Mouse (Mus musculus) c-Kit-positive CD71-positive TER-119-positive erythroid progenitor cells, embryonic 14.5 days (primary cell): ENCODE data around the gene Stx18.

Experiments
- DNase-seq: peaks from one replicate; pipeline ENCODE4 v3.0.0-alpha.2; 2013; ENCODE audit warnings: low spot score

The Stx18 gene

DNA sequence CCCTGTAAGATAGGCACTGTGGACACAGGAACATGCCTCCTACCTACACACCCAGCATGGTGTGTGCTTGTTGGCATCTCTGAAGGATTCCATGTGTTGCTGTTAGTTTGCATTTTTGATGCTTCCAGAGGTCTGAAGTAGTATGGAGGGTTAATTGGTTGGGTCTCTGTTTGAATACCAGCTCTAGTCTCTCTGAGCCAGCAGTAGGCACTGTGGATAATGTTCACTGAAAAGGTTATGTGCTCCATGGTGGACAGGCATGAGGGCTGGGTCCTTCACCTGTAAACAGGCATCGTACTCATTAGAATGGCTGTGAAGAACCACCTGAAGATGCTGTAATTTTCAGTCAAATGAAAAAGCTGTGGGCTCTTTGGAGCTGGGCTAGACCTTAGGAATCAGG is 41.9 kb downstream of the Stx18 start:
- no peak for DNase-seq

DNA sequence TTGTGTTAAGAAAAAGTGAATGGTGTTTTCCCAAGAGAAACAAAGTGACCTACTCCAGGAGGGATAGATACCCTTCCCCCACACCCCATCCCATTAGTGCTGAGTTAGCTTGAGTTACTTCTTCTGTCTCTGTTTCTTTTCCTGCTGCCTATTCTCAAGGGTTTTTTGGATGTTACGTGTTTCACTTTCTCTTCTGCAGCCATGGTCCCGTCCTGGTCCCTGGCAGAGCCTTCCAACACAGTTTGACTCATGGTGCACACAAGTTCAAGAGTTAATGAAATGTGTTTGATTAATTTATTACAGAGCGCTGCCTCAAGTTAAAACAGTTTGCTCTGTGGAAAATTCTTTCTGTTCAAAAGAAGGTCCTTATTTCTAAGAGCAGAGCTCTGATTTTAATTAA is 44.0 kb downstream of the Stx18 start:
- no peak for DNase-seq

DNA sequence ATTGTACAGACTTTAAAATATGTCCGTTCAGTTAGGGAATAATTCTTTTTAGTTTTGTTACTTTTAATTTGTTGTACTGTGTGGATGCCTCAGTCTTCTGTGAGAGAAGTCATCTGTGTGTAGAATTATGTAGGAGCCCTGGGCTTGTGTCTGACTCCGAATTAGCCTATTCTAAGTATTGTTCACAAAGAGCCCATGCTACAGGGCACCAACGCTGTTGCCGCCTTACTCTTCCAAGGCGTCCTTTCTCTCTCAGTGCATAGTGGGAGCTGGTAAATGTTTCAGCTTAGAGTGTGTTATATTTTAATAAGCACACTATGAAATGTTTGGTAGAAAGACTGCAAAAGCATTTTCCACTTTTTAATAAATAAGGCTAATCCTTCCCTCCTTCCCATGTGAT is 44.8 kb downstream of the Stx18 start:
- no peak for DNase-seq

DNA sequence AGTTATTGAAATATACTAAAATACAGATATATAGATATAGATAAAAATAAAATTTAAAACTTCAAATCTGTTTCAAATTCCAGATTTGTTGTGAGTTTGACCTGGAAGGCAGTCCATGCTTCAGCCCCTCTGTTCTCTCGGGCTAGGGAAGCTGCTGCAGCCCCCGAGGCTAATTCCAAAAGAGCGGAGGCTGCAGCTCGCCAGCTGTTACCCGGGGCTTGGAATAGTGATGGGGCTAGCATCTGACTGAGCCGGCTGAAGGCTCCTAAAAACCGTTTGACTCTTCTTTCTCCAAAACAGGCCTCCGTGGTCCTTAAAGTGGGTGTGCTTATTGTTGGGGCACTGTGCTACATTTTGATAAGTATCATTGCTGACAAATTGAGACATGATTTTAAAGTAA is 46.1 kb downstream of the Stx18 start:
- DNase-seq: no peak

DNA sequence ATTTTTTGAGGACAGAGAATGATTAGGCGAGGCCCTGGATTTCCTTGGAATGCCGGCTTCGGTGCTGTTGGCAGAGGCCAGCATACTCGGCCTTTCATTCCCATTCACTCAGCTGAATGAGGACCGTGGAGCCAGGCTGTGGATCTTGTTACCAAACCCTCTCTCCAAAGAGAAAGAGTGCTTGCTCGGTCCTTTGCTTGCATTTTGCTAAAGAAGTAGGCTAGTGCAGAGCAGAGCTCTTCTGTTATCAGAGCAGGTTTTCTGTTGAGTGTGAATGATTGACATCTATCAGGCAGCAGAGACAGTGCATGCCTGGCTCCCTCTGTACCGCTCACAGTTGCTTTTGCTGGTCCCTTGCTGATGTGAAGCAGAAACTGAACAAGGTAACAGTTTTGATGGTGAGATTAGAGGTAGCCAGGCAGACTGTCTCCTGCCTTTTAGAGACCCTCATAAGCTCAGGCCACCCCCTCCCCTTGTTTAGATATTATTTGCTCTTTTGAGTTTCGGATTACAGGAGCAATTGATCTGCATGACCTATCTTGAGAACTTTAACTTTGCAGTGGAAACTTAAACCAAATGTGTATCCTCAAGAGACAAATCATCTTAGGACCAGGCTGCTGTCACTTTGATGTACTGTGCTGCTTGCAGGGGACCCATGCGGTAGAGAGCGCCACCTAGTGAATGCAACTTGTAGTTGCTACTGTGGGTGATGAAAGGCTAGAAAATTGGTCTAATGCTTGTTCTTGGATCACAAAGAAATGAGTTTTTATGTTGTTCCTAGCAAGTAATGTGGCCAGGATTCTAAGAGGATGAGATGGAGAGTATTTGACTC is 47.2 kb downstream of the Stx18 start:
- peak; percentile 35 for DNase-seq

DNA sequence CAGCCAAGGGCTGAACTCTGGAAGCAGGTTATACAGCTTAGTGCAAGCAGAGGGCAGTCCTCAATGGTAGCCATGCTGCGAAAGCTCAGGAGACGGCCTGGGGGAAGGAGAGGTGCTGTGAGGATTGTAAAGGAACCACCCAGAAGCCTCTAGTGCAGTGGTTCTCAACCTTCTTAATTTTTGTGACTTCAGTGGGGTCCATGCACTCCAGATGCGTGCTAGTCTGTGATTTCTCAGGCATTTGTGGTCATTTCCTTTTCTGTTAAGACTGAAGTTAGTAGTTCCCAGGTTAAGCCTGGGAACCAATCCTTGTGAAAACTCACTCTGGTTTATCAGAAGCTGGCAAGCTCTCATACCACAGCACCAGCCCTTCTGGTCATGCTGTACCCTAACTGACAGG is 51.6 kb downstream of the Stx18 start:
- DNase-seq: no peak

DNA sequence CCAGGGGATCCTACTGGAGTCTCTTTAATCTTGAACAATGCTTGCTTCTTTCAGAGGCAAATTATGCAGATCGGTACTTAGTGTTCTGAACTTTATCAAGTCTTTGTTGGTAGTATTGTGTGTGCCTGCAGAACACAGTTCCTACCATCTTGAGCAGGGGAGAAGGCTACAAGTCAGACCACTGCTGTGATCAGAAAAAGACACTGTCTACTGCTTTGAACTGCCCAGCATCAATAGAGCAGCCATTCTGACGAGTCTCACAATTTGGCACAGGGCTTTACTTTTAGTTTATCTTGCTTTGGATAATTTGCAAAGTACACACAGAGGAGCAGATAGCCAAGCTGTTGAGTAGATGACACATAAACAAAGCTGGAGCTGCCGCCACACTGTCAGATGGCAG is 52.0 kb downstream of the Stx18 start:
- no peak for DNase-seq

DNA sequence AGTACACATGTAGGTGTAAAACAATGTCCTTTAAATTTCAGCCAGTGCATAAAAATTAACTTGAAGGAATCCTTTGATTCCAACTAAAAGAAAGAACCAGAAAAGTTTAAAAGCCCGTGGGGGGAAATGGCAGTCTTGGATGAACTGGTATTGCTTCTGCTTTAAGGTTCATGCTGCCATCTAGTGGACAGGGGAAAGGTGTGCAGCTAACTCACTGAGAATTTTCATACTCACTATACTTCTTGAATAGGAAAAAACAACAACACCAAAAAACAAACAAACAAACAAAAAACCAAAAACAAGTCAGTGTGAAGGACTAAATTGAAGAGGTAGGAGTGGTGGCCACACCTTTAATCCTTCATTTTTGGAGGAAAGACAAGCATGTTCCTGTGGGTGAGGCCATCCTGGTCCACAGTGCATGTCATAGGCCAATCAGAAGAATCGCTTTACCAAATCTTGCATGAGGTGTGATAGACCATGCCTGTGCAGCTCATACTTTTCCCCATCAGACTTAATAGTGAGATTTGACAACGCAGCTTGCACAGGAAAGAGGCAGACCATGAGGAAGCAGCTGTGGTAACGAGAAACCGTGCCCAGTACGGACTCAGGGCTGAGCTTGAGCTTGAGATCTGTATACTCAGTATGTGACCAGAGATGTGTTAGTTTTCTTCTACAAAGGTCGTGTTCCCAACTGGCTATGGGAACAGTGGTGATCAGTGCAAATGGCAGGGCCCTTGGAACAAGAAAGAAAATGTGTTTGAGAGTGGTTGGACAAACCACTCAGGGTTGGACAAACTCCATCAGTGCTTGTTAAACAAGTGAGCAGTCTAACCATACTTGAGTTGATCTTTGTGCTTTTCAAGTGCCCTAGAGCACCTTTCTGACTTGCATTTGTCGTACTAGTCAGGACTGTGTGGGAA is 52.8 kb downstream of the Stx18 start:
- DNase-seq: peak; percentile 39

DNA sequence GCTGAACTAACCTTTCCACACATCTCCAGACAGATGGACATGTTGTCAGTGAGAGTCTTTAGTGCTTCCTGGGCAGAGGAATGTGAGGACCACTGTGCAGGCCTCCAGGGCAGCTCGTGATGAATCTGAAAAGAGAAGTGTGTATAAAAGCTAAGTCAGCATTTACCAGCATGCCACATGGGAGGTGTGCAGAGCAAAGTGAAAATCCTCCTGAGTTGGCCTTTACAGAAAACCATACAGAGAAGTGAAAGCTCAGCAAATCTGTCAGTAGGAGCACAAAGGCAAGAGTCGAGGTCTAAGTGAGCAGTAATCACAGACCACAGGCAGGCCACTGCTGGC is 53.4 kb downstream of the Stx18 start:
- DNase-seq: no peak

DNA sequence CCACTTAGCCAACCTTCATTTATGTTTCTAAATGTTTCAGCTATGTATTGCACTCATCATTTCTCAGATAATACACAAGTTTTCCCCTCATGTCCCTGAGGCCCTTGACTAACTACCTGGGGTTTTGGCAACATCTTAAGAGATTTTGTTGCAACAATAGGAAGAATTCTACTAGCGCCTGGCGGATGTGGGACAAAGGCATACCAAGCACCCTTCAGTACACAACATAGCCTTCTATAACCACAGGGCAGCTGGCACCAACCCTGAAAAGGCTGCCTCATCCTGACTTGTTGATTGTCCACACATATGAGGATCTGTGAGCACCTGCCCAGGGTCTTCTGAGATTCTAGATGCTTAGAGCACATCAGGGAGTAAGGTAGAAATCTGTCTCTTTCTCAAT is 55.8 kb downstream of the Stx18 start:
- no peak for DNase-seq

DNA sequence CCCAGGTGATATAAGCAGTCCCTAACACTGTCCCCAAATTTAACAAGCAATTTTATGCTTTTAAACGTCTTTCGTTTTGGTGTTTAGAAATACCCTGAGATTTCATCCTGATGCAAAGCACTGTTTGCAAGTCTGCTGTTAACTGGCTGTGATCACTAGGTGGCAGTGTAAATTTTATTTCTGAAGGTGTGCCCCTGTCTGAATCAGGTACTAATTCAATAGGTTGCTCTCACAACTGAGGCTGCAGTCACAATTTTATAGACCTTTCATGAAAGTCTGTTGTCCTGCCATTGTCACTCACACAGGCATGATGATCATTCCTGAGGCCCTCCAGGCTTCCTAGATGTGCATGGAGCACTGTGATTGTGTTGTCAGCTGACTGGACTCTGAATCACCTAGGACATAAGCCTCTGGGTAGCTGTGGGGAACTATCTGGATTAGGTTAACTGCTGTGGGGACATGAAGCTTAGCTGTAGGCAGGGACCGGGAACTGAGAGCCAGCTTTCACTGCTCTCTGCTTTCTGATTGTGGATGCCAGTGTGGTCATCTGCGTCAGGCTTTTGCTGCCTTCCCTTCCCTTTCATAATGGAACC is 59.1 kb downstream of the Stx18 start:
- no peak for DNase-seq

DNA sequence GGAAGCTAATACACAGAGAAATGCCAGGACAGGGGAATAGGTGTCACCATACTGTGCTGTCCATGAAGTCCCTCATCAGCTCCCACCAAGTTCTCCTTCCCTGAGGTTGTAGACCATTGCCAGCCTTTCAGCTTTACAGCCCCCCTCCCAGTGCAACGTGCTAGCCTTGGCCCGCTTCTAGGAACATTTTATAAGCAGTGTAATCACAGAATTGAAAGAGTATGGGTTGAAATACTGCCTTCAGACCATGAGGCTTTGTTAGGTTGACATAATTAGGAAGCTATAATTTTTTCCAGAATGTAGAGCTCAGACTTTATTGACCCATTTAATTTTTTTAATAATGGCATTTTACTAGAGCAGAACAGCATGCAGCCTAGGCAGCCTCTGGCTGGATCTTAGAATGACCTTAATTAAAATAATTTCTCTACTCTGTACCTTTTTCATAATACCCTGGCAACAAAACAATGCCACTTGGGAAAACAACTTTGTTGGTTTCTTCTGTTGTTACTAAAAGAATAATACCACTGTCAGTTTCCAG is 60.7 kb downstream of the Stx18 start:
- no peak for DNase-seq

DNA sequence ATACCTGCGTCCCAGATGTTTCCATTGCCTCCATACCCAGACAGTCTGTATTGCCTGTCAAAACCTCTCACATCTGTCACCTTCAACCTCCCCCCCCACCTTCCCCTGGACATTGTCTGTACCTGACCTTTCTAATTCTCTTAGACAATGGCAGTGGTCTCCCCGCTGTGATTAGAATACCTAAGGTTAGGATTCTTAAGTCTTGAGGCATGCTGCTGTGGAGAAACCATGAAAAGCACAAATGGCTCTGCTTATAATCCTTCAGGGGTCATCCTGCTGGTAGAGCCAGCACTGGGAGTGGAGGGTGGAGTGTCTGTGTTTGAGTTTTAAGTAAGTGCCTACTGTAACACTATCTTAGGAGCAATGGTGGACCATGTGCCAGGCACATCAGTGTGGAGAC is 64.4 kb downstream of the Stx18 start:
- DNase-seq: no peak

DNA sequence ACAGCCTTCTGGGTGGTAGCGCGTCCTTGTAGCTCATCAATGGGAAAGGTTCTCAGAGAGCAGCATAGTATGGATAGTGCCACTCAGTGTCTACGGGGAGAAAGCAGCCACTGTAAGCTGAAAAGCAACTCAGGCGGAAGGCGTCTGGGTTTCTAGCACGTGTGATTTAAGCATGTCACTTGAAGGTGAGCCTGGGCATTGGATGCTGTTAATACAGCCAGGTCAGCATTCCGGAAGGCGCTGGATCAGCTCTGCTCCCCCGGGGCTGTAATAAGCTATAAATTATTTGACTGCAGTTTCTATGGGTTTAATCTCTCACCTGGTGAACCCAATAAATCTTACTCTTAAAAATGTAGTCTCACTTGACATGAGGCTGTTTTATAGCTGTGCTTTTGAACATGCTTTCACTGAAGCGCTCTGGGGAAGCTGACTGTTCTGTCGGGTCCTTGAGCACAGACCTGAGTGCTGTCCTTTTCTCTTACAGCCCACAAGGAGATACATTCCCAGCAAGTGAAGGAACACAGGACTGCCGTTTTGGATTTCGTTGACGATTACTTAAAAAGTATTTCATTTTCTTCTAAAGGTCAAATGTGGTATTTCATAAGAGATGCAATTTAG is 67.6 kb downstream of the Stx18 start:
- no peak for DNase-seq

DNA sequence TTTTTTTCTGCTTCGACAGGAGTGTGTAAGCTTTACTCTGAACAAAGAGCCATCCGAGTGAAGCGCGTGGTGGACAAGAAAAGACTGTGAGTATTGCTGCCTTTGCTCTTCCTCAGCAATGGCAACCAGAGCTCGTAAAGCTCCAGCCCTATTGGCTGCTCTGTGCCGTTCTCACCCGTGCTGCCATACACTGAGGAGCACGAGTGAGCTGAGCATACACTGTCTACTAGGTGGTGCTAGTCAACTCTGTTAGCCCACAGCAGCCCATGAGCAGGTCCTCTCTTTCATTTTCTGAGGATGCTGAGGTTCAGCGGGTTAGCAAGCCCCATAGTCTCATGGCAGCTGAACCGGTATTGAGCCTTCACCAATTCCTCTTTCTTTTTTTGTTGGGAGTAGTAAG is 68.3 kb downstream of the Stx18 start:
- DNase-seq: no peak

DNA sequence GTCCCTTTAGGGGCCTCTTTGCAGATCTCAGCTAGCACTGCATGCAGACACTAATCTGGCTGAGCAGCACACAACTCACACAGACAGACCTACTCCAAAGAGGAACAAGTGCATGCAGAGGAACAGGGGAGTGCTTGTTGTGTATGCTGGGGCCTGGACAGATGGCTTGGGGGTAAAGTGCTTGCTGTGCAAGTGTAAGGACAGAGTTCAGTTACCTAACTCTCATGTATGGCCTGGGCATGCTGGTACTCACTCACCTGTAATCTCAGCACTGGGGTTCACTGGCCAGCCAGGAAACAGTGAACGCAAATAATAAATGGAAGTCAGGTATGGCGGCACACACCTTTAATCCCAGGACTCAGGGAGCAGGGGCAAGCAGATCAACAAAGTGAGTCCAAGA is 76.0 kb downstream of the Stx18 start:
- DNase-seq: no peak

DNA sequence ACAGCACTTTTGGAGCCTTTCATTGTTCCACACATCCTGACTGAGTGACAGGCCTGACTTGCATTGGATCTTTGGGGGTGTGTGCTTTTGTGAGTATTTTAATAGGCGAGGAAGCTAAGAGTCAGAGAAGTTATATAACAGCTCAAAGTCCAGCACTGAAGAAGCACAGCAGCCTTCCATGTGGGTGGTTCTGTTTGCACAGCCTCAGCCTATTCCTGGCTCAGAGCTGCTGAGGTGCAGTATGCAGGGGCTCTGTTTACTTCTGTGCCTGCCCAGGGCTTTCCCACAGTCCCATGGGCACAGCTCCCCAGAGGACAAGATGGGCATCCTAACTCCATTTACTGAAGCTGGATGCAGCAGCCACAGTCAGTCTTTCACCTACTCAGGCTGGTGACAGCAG is 78.5 kb downstream of the Stx18 start:
- no peak for DNase-seq

DNA sequence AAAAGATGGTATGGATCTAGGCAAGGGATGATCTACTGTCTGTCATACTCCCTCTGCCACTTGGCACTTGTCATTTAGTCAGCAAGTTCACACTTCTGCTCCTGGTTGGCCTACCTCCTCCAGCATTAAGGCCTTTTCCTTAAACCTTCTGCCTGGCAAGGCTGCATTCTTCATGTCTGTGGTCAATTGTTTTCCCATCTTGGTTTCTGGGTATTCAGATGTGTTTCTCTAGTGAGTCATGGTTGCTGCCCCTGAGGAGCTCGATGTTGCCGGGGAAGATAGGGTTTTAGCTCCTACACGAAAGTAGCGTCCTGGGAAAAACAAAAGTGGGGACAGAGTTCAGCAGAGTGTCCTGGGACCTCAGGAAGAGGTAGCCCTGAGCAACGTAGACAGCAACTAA is 80.7 kb downstream of the Stx18 start:
- DNase-seq: no peak

DNA sequence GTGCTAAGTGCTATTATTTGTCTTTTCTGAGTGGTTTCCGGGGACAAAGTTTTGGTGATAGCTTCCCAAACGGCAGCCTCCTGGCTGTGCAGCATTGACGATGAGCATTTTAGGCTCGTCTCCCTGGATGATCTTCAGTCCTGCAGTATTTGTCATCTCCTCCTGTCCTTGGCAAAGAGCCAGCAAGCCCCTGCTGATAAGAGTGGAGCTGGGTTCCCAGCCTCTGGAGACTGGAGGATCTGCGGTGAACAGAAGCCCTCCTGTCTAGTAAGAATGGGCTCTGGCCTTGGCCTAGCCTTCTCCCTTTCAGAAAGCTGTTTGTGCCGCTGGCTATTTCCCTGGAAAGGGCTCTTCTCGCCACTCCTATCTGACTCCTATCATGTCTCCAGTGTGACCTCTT is 83.2 kb downstream of the Stx18 start:
- no peak for DNase-seq

DNA sequence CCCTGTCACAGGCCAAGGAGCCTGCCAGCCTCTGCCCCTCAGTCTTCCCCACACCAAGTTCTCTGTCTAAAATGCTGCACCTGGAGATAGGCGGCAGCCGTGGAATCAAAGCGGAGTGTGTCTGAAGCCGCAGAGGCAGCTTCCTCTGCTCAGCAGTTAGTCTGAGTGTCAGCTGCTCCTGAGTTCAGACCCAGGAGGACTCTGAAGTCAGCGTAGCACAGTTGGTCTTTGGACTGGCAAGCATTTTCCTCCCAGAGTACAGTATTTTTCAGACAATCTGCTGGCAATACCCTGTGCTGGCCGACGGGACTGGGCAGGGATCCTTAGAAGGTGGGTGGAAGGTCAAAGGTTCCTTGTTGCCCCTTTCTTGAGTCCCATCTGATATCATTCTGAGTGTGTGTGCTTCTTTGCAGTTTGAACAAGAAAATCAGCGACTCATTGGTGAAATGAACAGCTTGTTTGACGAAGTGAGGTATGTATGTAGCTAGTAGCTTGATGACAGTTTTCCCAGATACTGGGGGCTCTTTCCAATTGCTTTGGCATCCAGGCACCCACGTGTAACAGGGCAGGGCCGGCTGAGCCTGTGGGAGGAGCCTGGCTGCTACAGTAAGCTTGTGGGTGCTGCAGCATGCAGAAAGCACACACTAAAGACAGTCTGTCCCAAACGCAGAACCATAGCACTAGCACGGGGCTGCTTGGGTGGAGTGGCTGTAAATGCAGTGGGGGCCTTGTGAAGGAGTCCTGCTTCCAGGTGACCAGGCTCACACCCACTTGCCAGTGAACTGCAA is 88.2 kb downstream of the Stx18 start:
- DNase-seq: no peak

DNA sequence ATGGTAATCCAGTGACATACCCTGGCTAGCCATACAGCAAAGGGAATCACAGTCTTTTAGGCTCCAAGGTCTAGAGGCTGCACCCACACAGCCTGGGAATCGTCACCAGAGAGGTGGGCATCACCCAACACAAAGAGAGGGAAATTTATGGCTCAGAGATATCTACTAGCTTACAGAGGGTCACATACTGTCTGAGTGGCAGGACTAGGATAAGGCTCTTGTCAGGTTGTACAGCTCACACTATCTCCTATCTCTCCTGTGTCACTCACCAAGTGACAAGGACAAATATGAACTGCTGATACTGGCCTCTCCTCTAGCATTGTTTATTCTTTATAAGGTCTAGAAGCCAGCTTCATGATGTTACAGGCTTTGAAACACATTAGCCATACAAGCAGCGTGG is 90.8 kb downstream of the Stx18 start:
- DNase-seq: no peak

DNA sequence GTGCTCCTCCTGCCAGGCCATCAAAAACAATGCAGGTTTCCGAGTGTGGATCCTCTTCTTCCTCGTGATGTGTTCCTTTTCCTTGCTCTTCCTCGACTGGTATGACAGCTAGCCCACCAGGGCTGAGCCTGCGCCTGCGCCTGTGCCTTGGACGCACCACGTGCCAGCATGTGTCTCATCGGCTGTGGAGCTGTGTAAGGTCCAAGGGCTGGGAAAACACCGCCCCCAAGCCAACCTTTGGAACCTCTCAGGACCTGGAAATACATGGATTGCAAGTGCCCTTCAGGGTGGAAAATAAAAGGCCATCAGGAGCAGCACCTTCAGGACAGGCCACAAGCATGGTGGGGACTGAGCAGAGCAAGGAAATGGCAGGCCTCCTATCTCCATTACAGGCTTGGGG is 97.7 kb downstream of the Stx18 start:
- DNase-seq: no peak
